Mouse (Mus musculus): ENCODE measurements around the gene Gm20604. TPM values are rescaled to one million over a fixed set of nuclear protein-coding genes. Genes with fewer than 3 reads are reported as not detected.

Gene Gm20604
- polyA plus RNA-seq, 1 experiment from 2014 or later, result 27.2 TPM

- Histone ChIP-seq H3K4me1 (peaks cover 11% of the 10 kb centered on the region), H3K4me2 (replicated peaks) (no peak overlapping the region), H3K9me3 (no peaks in the 10 kb centered on the region), H3K9ac (no peak overlapping the region), H3K36me3 (peaks cover 5% of the 10 kb centered on the region), H3K27me3 (no peaks in the 10 kb centered on the region), H3K4me3 (no peak overlapping the region), H3K27ac (no peak overlapping the region)
- 74% methylated on average over 5 of the region's 5 CpGs for WGBS
- no peak for ATAC-seq (ENCODE audit: low FRiP score, low read depth)
Measured at GRCm38 (mm10) chr12:102739096-102739495, 19.4 kb downstream of the Gm20604 start.

DNA sequence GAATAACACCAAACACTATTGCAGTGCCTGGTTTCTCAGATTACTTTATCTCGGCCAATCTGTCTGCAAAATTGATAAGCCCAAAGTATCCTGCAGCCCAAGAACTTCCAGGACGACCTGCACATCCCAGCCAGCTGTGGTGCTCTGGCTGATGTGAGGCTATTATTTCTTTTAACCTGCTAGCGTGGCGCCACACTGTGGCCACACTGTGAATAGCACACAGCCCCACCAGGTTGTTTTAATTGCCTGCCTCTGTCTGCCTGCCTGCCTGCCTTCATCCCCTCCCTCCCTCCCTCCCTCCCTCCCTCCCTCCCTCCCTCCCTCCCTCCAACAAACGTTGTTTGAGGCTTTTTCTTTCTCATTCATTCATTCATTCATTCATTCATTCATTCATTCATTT is 25.1 kb downstream of the Gm20604 start:
- no peaks in the 10 kb centered on the region for H3K9me3 ChIP-seq
- no peaks in the 10 kb centered on the region for H3K27me3 ChIP-seq
- no peak overlapping the region for H3K4me2 ChIP-seq (replicated peaks)
- WGBS, result 14% methylated on average over 4 of the region's 5 CpGs
- peaks cover 24% of the 10 kb centered on the region for H3K4me1 ChIP-seq
- no peak overlapping the region for H3K4me3 ChIP-seq
- no peak overlapping the region for H3K27ac ChIP-seq
- no peaks in the 10 kb centered on the region for H3K36me3 ChIP-seq
- no peak overlapping the region for H3K9ac ChIP-seq
- ATAC-seq (ENCODE audit: low FRiP score, low read depth), result no peak

DNA sequence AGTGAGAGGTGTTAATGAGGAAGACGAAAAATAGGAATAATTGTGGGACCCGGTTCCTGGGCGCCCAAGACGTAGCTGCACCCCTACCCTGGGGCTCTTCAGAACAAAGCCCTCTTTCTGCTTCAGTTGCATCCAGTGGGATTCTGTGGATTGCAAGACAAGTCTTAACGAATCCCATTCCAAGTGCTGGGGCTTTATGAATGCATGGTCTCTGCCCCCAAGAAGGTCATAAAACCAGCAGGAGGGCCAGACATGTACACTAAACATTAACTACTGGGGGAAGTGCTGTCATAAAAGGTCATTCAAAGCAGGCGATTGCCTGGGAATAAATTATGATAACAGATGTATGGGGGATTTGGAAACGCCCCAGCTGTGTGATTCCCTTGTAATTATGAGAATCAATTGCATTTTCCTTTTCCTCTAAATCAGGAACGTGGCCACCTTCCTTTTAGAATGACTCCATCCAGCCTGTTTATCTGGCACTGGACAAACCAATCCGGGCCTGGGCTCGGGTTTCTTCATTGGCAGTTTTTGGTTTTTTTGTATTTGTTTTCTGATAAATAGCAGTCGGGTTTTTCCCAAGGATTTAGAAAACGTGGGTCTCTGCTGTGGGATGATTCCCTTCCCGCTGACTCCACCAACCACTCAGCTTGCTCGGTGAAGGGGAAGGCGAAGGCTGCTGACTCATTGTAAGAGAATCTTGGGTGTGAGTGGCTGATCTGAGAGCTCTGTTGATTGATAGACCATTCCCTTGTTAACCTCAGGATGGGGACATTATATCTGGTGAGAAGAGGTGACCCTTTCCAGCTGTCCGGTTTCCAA is 27.5 kb downstream of the Gm20604 start:
- H3K36me3 ChIP-seq, result no peaks in the 10 kb centered on the region
- no peaks in the 10 kb centered on the region for H3K27me3 ChIP-seq
- H3K9ac ChIP-seq, result no peak overlapping the region
- peak overlapping the region; percentile 93 for H3K27ac ChIP-seq
- H3K4me3 ChIP-seq, result peak overlapping the region; percentile 34
- peak overlapping the region; percentile 59 for H3K4me2 ChIP-seq (replicated peaks)
- H3K4me1 ChIP-seq, result peaks cover 24% of the 10 kb centered on the region
- WGBS, result 15% methylated on average over 16 of the region's 16 CpGs
- ATAC-seq (ENCODE audit: low FRiP score, low read depth), result peak; percentile 61
- no peaks in the 10 kb centered on the region for H3K9me3 ChIP-seq

DNA sequence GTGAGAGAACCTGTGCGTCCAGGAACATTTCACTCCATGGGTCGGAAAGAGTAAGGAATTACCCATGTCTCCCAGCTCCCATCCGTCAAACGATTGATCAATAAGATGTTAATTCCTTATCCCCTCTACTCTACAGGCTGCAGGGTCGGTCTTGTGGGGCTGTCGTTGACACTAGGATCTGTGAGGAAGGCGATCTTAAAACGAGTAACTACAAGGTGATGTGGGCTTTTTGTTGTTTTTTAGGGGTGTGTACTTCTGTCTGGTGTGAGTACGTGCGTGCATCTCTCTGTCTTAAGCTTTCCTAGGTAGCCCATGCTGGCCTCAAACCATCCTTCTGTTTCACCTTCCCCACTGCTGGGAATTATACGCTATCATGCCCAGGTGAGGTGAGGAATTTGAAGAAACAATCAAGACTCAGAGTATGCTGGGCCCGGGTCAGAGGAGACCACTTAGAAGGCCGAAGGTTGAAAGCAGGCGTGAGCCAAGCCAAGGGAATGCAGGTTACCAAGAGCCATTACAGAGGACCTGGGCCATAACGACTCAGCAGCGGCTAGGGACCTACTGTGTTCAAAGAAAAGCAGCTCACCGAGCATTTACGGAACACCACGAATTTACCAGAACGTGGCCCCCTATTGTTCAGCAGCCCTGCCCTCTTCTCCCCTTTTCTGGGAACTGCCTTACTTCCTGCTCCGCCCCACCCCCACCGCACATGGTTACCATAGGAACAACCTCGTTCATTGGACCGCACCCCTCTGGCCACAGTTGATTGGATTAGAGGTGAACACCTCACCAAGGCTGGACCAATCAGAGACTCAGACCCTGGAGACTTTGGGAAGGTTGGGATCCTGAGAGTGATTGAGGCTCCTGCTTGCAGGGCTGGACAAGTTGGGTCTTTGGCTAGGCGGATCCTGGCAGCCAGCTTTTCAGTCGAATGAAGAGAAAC is 28.3 kb downstream of the Gm20604 start:
- H3K36me3 ChIP-seq, result no peaks in the 10 kb centered on the region
- H3K4me3 ChIP-seq, result peak overlapping the region; percentile 34
- H3K4me2 ChIP-seq (replicated peaks), result peak overlapping the region; percentile 59
- H3K27me3 ChIP-seq, result no peaks in the 10 kb centered on the region
- H3K9ac ChIP-seq, result peak overlapping the region; percentile 54; the same call in 1 of the 2 replicates
- ATAC-seq (ENCODE audit: low FRiP score, low read depth), result peak; percentile 97
- H3K27ac ChIP-seq, result peak overlapping the region; percentile 93
- H3K4me1 ChIP-seq, result peaks cover 24% of the 10 kb centered on the region
- WGBS, result 27% methylated on average over 26 of the region's 26 CpGs
- no peaks in the 10 kb centered on the region for H3K9me3 ChIP-seq

DNA sequence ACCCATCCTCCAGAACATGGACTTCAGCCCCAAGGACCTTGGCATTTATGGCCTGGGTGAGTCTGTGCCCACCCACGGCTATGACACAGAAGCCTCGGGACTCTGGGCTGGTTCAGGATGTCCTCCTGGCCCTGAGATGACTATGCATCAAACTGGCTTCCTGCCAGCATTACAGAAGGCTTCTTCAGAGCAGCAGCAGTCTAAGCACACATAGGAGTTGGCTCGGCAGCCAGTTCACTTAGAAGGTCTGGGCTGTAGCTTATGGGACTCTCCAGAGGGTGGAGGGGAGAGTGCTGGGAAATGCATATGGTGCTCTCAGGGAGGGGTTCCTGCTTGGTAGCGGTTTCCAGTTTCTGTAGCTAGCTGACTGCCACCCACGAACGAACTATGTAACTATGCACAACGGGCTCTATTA is 32.7 kb downstream of the Gm20604 start:
- H3K9me3 ChIP-seq, result no peaks in the 10 kb centered on the region
- H3K4me1 ChIP-seq, result peaks cover 15% of the 10 kb centered on the region
- no peak overlapping the region for H3K4me3 ChIP-seq
- WGBS, result 68% methylated on average over 7 of the region's 7 CpGs
- no peak for ATAC-seq (ENCODE audit: low FRiP score, low read depth)
- H3K27ac ChIP-seq, result no peak overlapping the region
- no peaks in the 10 kb centered on the region for H3K27me3 ChIP-seq
- H3K9ac ChIP-seq, result no peak overlapping the region
- no peaks in the 10 kb centered on the region for H3K36me3 ChIP-seq
- H3K4me2 ChIP-seq (replicated peaks), result no peak overlapping the region

DNA sequence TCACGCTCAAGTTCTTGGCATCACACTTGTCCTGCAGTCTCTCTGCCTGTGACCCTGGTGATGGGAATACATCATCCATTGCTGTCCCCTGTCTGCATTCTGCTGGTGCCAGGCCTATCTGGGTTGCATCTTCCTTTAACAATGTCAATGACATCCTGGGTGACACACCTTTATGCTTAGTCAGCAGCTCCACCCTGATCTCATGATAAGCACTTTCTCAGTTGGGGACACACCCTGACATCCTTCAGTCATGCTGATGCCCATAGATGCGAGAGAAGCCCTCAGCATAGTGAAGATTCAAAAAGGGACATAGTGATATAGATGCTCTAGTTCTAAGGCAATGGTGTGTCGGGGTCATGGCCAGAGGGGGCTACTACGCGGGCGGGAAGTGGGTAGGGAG is 33.3 kb downstream of the Gm20604 start:
- no peaks in the 10 kb centered on the region for H3K9me3 ChIP-seq
- WGBS, result 90% methylated on average over 6 of the region's 6 CpGs

DNA sequence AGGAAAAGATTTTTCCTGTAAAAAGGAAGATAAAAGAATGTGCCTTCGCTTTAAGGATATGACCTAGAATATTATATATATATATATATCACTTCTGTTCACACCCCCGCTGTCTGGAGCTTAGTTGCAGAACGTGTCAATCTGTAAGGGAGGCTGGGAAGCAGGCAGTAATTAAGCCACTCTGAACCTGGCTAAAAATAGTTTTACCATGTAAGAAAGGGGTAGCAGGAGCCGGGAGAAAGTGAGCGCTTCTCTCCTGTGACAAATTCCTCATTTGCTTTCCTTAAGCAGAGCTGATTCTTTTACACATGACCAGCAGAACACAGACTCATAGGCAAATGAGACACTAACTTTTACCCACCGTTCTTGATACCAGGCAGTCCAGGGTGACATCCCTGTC is 34.6 kb downstream of the Gm20604 start:
- no peak overlapping the region for H3K4me3 ChIP-seq
- WGBS, result 49% methylated on average over 6 of the region's 6 CpGs
- H3K4me2 ChIP-seq (replicated peaks), result no peak overlapping the region
- H3K9ac ChIP-seq, result no peak overlapping the region
- no peaks in the 10 kb centered on the region for H3K36me3 ChIP-seq
- no peaks in the 10 kb centered on the region for H3K27me3 ChIP-seq
- ATAC-seq (ENCODE audit: low FRiP score, low read depth), result no peak
- no peak overlapping the region for H3K27ac ChIP-seq
- no peaks in the 10 kb centered on the region for H3K9me3 ChIP-seq
- peaks cover 14% of the 10 kb centered on the region for H3K4me1 ChIP-seq

More for the DNA sequence above, 33.3 kb downstream of the Gm20604 start:
- Histone ChIP-seq H3K4me3 (no peak overlapping the region), H3K4me1 (peaks cover 10% of the 10 kb centered on the region), H3K36me3 (no peaks in the 10 kb centered on the region), H3K9ac (no peak overlapping the region), H3K4me2 (replicated peaks) (no peak overlapping the region), H3K27ac (no peak overlapping the region), H3K27me3 (no peaks in the 10 kb centered on the region)
- no peak for ATAC-seq (ENCODE audit: low FRiP score, low read depth)

DNA sequence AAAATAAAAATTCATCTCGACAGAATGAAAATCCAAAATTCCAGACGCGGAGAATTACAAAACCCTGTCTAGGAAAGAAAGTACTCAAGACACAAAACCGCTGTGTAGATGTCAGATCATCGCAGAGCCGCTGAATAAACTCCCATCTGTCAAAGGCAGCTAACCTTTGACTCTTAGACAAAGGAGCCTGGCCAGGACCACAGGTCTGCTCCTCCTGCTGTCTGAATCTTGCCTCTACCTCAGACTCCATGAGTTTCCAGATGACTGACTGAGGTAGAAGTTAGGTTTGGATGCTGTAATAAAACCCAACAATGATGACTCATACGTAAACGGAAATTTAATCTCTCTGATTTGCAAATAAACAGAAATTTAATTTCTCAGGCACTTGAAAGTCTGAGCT is 35.5 kb downstream of the Gm20604 start:
- Histone ChIP-seq H3K4me1 (peaks cover 14% of the 10 kb centered on the region), H3K27ac (no peak overlapping the region), H3K9me3 (no peaks in the 10 kb centered on the region), H3K27me3 (no peaks in the 10 kb centered on the region), H3K9ac (no peak overlapping the region), H3K4me2 (replicated peaks) (no peak overlapping the region), H3K4me3 (no peak overlapping the region), H3K36me3 (no peaks in the 10 kb centered on the region)
- ATAC-seq (ENCODE audit: low FRiP score, low read depth), result no peak
- WGBS, result 76% methylated on average over 8 of the region's 8 CpGs

DNA sequence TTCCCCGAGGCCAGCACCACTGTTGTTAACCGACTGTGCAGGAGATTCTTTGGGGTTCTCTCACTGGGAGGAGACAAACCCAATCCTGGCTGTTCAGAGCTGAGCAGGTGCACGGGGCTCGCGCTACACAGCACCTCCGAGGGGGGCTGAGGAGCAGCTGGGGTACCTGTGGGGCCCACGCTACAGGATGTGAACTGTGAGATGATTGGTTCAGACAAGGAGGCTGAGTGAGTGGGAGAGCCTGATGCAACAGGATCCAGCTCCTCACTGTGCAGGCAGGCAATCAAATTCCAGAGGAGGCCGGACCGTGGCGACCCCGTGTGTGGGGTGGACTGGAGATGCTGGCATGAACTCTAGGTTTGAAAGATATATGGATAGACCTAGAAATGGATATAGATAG is 36.0 kb downstream of the Gm20604 start:
- Histone ChIP-seq H3K36me3 (no peaks in the 10 kb centered on the region), H3K4me3 (no peak overlapping the region), H3K4me1 (peaks cover 14% of the 10 kb centered on the region), H3K4me2 (replicated peaks) (no peak overlapping the region), H3K27ac (no peak overlapping the region), H3K9me3 (no peaks in the 10 kb centered on the region), H3K27me3 (no peaks in the 10 kb centered on the region), H3K9ac (no peak overlapping the region)
- 59% methylated on average over 11 of the region's 11 CpGs for WGBS
- no peak for ATAC-seq (ENCODE audit: low FRiP score, low read depth)

GRCm38 (mm10) chr12:102719552-102720315 is 38.7 kb downstream of the Gm20604 start:
- no peak overlapping the region for H3K27ac ChIP-seq
- no peaks in the 10 kb centered on the region for H3K36me3 ChIP-seq
- peak overlapping the region; percentile 47 for H3K4me2 ChIP-seq (replicated peaks)
- 29% methylated on average over 13 of the region's 13 CpGs for WGBS
- no peaks in the 10 kb centered on the region for H3K9me3 ChIP-seq
- peak; percentile 68; the same call in 1 of the 2 replicates for ATAC-seq (ENCODE audit: low FRiP score, low read depth)
- H3K27me3 ChIP-seq, result no peaks in the 10 kb centered on the region
- H3K4me3 ChIP-seq, result no peak overlapping the region
- no peak overlapping the region for H3K9ac ChIP-seq
- H3K4me1 ChIP-seq, result peaks cover 14% of the 10 kb centered on the region

GRCm38 (mm10) chr12:102714654-102715395 is 43.6 kb downstream of the Gm20604 start:
- WGBS, result 84% methylated on average over 10 of the region's 10 CpGs
- ATAC-seq (ENCODE audit: low FRiP score, low read depth), result no peak
- H3K4me3 ChIP-seq, result no peak overlapping the region
- no peak overlapping the region for H3K27ac ChIP-seq
- no peak overlapping the region for H3K4me2 ChIP-seq (replicated peaks)
- H3K36me3 ChIP-seq, result no peaks in the 10 kb centered on the region
- H3K4me1 ChIP-seq, result peaks cover 34% of the 10 kb centered on the region
- no peak overlapping the region for H3K9ac ChIP-seq
- no peaks in the 10 kb centered on the region for H3K27me3 ChIP-seq
- no peaks in the 10 kb centered on the region for H3K9me3 ChIP-seq

All from limb, embryonic 13.5 days (tissue).